Mouse (Mus musculus) left cerebral cortex, adult 6 months (tissue): ENCODE results near the gene Abhd16a. TPM values are rescaled to one million over a fixed set of nuclear protein-coding genes. Genes with fewer than 3 reads are reported as not detected.

Experiments
- long read RNA-seq, 2 experiments: library from polyadenylated mRNA; unstranded; transcript quantifications; one replicate each; pipeline ENCODE4 v2.0.0; 2019 to 2020
- polyA plus RNA-seq: library from polyadenylated mRNA; unstranded; fragments of <200 nt; fragmentation: Nextera tagmentation; gene quantifications from 2 replicates; pipeline ENCODE4 v1.2.3, GENCODE M21; 2021

Gene Abhd16a
- polyA plus RNA-seq = 102 and 121 TPM in 2 replicates
- long read RNA-seq, experiment 1, transcript Abhd16a-201 (20 exons, 1,945 nt) = major isoform, 532 of 634 reads
- long read RNA-seq, experiment 1, partial matches to known transcripts = 19 of 634 reads
- long read RNA-seq, experiment 1, other reads (novel, unspliced or antisense) = 79 of 634 reads
- long read RNA-seq, experiment 2, transcript Abhd16a-201 (20 exons, 1,945 nt) = major isoform, 110 of 171 reads
- long read RNA-seq, experiment 2, partial matches to known transcripts = 45 of 171 reads
- long read RNA-seq, experiment 2, other reads (novel, unspliced or antisense) = 16 of 171 reads

DNA sequence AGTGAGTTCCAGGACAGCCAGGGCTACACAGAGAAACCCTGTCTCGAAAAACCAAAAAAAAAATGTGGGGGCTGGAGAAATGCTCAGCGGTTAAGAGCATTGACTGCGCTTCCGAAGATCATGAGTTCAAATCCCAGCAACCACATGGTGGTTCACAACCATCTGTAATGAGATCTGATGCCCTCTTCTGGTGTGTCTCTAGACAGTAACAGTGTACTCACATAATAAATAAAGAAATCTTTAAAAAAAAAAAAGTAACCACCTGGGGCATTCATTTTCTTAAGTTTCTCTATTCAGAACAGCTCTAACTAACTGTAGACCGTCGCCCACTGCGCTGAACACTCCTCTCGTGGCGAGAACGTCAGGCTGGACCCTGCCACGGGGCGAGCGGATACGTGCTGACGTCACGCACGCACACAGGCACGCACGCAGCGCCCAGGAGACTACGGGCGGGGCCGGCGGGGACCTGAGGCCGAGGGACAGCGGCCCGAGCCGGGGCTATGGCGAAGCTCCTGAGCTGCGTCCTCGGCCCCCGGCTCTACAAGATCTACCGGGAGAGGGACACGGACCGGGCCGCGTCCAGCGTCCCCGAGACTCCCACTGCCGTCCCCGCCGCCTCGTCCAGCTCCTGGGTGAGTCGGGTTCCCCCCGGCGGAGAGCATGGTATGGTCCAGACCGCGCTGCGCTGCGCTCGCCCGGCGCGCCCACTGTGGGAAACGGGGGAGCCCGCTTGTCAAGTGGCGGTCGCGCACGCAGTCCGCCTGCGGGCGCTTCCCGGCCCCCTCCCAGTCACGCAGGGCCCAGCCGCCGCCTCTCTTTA is at the start of gene Abhd16a:
Gene Abhd16a, plus strand, starts transcription at position 439 of the 820 bp plus-strand sequence.

DNA sequence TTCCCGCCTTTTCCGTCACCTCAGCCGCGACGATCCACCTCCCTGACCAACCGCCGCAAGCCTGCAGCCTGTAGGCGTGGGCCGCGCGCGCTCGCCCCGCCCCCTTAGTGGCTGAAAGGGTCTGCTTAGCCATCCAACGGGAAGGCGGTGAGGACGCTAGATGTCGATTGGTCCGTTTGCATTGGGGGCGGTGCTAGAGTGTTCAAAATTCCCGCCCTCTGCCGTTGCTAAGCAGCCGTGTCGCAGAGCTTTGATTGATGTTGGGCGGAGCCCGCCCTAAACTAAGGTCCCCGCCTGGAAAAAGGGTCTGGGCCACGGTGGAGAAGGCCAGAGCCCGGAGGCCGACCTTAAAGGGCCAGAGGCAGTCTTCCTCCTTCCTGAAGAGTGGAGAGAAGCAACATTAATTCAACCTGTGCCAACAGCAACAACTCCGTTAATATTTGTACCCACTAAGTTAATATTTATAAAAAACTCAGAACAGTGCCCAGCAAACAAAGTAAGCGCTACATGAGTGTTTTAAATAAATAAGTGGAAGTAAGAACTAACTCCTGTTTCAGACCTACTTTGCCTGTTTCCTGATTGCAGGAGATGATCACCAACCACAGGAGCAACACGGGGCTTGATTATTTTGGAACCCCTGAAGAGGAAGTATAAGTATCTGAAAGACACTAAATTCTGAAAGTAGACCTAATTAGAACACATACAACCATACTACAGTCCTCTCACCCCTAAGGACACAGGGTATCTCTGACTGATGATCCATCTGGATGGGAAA is 42.2 kb upstream of the Abhd16a start, which contains the start of gene Msh5:
Gene Msh5, minus strand, starts transcription at position 65 of the 775 bp plus-strand sequence.

DNA sequence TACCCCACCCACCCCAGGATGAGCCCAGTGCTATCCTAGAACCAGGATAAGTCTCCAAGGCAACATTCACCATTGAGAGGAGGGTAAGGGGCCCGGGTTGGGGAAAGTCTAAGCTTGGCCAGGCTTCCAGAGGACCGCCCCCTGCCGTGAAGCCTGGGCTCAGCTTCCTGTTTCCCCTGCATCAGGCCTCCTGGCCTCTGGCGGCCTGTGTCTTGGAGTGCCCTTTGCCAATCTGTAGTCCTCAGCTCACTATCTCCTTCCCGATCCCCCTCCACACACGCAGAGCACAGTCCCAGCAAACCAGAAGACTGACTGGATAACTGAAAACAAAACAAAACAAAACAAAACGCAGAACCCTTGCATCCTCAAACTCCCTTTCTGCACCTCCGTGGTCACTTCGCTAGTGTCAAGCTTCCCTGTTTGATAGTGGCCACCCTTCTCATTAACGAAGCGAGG is 39.5 kb upstream of the Abhd16a start, which contains the start of gene Clic1:
Gene Clic1, plus strand, starts transcription at position 406 of the 456 bp plus-strand sequence.

DNA sequence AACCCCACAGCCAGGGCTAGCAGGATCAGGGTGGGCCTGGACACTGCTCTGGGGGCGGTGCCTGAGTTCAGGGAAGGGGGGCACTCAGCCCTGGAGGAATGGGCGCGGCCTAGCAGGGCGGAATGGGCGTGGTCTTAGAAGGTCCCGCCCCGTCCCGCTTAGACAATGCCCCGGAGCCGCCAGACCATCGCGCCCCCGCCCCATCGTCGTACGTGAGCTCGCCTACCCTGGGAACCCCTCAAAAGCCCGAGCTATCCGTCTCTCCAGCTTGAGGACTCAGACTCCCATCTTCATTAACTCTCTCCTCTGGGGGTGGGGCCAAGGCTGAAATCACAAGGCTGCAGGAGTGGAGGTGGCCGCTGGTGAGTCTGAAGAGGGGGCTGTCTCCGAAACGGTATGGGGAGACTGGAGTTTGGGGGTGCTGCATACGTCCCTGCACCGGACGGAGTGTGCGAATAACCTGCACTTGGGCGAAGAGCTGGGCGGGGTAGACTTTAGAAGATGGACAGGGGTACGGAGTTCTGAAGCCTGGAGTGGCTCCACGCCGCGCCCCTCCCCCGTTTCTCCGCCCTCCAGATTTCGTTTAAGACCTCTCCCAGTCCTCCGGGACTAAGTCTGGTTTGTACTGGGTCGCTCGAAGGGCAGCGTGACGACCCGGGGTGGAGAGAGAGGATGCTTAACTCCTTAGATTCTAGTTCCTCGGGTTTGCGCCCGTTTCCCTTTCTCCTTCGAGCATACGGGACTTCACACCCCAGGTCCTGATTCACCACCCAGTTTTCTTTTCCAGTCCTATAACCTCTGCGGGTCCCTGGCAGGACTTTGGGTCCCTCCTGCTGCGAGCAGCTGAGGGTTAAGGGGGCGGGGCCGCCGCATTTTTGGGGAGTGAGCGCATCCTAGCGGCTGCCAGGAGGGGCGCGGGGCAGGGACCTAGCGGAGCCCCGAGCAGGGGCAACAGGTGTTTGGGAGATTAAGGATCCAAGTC is 29.9 kb upstream of the Abhd16a start, which contains the start of gene Ddah2:
Gene Ddah2, plus strand, starts transcription at position 125 of the 982 bp plus-strand sequence.

DNA sequence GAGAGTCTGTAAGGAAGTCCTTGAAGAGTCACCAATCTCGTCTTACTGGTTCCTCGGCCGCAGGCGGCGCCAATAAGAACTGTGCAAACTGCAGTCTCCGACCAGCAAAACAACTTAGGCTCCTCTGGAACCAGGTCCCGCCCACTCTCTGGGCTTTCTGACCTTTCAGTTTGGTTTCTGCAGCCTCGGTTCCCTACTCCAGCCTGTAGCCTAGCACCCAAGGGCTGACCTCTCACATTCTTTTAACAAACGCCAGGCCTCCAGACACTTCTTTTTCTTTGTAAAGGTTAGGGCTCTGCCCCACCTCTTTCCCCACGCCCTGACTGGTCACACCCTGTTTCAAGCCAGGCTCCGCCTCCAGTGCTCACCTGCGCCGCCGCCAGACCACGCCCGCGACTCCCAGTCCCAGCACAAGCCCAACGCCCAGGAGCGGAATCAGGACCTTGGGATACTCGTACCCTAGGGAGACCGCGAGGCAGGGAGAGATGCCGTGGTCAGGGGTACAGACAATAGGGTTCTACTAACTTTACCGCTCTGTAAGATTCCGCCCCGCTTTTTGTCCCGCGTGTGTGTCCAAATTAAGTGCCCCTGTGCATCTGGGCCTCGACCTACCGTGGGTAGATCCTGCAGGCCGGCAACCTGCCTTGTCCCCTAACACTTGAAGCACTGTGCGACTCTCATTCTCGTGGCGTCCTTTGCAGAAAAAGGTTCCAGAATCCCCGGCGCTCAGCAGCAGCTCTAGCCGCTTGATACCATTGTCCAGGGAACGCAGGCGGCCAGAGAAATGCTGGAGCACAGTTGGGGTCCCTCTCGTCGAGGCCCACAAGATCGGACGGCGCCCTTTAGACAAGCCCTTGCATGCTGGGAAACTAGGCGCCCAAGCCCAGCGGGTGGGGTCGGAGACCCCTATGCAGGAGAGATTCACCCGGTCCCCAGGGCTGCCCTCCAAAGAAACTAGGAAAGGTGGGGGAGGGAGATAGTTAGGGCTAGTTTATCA is 23.8 kb upstream of the Abhd16a start, which contains the start of gene Ly6g6c:
Gene Ly6g6c, plus strand, starts transcription at position 438 of the 997 bp plus-strand sequence.

DNA sequence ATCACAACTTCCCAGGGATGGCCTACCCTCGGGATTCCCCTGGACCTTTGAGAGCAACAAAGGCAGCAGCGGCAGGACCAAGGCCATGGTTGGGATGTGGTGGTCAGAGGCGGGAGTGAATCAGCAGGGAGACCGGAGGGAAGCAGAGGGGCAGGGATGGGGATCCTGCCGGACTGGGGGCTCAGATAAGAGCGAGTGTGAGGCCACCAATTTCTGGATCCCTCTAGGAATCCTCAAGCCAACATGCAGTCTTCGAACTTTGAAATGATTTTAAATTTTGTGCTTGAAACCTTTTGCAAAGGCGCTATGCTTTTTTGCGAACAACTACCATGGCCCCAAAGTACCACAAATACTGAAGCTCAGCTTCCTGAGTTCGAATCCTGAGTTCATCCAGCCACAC is 23.0 kb upstream of the Abhd16a start, which contains the start of gene Mpig6b:
Gene Mpig6b, minus strand, starts transcription at position 101 of the 400 bp plus-strand sequence.

DNA sequence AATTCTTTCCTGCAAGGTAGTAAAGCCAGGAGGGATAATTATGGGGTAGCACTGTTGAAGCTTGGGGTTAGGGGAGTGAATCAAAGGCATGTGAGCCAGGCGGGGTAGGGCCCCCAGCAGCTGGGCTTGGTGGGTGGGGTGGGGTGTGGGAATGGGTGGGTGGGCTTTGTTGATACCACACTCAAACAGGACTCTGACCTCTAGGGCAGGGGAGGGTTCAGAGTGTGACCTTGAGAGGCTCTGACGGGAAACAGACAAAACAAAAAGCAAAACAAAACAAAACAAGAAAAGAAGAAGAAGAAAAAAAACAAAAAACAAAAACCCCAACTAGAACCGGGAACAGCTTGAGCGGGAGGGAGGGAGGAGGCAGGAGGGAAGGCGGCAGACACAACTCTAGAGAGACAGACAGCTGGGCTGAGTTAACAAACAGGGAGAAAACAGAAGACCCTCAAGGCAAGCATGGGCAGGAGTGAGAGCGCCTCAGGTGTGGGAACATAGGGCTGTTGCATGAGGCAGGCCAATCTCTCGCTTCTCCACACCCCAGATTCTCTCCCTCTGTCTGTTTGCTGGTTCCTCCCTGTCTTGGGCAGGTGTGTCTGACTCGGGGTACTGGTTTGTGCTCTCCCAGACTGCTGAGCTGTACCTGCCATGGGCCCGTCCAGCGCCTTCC is 12.4 kb upstream of the Abhd16a start, which contains the start of gene Ly6g6e:
Gene Ly6g6e, plus strand, starts transcription at position 396 of the 670 bp plus-strand sequence.

DNA sequence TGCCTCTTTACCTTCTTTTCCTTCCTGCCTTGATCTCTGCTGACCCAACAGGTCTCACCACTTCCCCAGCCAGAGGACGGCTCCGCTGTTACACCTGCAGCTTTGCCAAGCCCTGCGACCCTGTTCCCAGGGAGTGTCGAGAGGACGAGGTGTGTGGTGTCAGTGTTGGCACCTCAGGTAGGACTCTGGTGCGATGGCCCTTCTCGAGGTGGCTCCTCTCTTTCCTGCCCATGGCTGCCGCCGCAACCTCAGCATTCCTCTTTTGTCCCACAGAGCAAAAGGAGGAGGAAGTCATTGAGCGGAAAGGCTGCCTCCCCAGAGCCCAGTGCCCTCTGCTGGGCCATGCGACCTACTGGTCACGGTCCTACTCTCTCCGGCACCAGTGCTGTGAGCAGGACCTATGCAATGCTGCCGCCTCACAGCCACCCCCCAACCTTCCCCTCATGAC is 11.3 kb upstream of the Abhd16a start, which contains the start of gene Ly6g6d:
Gene Ly6g6d, minus strand, starts transcription at position 280 of the 448 bp plus-strand sequence.

DNA sequence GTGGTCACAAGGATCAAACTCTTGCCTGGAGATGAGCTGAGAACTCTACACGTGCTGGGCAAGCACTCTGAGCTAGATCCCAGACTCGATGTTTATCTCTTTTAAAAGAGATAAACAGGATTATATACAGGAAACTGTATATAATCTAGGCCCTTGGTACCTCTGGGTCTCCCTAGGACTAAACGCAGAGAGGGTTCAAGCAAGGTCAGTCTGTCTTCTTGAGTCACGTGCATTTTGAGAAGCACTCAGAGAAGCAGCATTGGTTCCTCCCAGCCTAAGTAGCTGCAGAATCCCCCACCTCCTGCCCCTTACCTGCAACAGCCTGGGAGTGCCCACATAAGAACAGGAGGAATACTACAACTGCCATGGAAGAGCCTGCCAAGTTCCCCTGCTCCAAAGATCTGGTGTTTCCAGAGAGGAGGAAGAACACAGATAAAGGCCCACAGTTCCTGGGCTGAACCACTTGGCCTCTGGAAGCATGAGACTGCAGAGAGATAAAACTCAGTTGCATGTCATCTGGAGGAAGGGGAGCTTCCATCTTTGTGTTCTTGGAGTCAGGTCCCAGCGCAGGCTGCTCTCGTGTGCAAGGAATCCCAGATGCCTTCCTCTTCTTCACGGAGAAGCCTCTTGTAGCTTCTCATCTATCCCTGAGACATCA is 3.7 kb upstream of the Abhd16a start, which contains the start of gene Ly6g6f:
Gene Ly6g6f, minus strand, starts transcription at position 403 of the 658 bp plus-strand sequence.

DNA sequence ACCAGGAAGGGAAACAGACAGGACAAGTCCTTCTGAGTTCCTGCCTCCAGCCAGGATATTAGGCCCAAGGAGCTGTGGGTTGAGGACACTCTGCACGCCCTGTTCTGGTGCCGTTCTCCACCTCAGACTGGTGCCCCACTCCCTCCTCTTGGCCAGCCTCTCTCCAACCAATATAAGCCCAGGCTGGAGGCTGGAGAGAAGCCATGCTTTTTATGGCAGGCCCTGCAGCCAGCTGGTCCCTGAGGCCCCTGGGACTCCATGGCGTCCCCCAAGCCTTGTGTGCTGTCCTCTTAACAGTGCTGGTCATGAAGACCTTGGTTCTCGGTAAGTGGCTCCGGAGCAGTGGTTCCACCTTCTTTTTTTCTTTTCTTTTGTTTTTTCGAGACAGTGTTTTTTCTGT is 19.0 kb downstream of the Abhd16a start, which contains the start of gene Ly6g5c:
Gene Ly6g5c, plus strand, starts transcription at position 183 of the 400 bp plus-strand sequence.

DNA sequence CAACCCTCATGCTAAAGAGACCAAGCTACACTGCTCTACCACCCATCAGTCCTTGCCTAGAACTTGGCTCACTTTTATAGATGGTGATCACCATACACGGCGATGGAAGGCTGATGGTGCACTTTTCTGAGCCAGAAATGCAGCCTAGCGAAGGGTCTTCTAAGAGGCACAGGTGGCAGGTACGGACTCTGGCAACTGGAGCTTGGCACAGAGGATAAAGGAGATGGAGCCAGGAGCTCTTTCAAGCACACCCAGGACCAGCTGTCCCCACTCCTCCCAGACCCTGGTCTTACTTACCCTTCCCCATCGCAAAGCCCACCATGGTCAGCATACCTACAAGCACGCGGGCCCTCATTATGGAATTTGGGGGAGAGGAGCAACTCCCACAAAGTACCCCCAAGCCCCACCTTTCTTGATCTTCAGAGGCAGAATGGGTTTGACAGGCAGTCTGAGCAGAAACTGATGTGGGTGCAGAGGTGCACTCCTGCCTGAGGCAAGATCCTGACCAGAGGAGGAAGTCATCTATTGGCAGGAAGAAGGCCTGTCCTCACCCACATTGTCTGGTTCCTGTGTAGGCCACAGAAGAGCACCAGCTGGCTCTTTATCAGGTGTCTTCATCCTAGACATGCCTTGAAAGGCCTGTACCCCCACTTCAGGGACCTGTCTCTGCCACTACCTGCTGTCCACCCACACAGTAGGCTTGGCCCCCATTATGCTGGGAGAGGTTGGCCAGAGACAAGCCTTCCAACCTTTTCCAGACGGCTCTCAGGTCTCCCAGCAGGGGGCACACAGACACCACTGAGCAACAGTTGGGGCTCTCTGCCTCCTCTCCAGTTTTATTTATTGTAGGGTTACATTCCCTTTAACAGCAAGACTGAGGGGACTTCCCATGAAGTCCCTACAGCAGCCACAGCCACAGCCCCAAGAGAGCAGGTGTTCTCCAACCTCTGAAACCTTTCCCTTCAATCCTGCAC is 26.3 kb downstream of the Abhd16a start, which contains the start of gene Ly6g5b:
Gene Ly6g5b, minus strand, starts transcription at position 383 of the 974 bp plus-strand sequence.

DNA sequence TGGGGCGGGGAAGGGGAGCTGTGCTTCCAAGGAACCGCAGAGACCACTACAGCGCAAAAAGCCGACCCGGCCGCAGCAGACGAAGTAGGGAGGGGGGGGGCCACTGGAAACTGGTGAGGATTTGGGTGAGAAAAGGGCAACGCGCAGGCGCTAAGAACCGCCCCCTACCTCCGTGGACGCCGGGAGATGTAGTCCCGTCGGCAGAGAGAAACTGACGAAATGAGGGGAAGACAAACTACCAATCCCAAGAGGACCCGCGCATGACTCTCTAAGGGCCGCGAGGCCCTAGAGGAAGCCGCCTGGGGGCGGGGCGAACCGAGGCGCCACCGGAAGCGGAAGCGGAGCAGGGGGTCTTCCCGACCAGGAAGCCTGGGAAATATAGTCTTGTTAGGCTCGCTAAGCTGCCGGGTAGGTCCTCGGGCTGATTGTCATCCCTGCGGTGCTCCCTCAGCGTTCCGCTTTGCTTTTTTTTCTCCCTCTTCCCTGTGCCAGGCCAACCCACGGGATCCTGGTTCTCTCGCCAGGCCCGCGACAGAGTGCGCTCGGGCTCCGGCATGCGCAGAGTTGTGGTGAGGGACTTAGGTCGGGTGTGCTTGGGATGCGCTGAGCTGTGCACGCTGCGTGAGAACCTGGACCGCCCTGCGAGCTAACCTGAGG is 32.2 kb downstream of the Abhd16a start, which contains the start of gene Gpank1:
Gene Gpank1, plus strand, starts transcription at position 313 of the 657 bp plus-strand sequence.

DNA sequence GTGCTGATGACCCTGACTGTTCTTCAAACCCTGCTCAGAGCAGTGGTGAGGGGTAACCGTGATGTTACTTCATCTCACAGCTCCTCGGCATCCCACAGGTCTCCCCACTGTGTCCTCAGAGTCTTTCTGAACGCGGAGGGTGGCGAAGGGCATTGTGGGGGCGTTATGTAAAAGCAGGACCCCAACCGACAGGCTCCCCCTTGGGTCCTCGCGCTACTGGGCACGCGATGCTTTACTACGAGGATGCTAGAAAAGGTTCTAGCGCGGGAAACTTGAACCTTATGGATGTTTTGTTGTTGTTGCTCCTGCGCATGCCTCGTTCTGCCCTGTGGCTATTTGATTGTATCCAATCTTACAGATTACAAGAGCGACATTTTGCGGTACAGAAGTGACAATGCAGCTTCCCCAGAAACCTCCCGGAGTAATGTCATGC is 32.8 kb downstream of the Abhd16a start, which contains the start of gene Csnk2b:
Gene Csnk2b, minus strand, starts transcription at position 183 of the 433 bp plus-strand sequence.

DNA sequence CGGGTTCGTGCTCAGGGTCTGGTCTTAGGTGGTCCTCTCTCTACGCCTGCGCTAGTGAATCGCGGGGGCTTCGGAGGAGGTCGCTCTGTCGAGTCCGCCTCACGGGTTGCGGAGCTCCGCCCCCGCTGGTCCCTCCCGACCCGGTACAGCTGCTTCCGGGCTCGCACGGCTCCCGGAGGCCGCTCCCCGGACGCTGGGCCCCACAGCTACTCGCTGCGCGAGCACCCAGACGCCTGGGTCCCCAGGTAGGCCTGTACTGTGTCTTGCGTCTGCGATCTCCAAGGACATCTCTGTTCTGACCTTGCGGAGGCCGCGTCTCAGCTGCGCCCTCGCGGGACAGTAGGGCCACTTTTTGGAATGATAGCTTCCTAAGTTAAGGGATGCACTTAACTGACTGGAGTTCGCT is 37.1 kb downstream of the Abhd16a start, which contains the start of gene D17H6S53E:
Gene D17H6S53E, plus strand, starts transcription at position 168 of the 406 bp plus-strand sequence.

DNA sequence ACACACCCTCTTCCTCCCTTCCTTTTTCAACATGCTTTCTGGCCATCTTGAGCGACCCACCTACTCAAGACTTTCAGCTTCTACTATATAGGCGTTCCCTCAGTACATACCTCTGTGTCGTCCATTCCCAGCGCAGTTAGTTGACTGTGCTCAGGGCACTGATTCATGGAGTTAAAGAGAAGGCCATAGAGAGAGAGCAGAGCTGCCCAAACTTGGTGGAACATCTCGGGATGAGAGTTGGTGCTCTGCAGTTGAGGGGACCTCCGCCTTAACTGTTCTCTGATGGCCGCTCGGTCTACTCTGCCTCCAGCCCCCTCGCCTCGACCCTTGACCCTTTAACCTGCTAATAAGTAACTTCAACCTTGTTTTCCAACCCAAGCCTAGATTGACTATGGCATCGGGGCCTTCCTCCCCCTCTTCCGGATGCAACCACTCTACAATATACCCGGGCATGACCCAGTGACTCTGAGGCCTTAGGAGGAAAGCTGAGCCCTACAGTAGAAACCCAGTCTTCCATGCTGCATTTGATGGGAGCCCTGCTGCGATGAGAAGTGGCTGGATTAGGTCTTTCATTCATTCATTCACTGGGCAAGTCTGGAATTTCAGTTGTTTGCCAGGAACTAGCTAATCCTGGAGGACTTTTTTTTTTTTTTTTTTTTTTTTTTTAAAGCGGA is 42.6 kb downstream of the Abhd16a start, which contains the start of gene Apom:
Gene Apom, minus strand, starts transcription at position 551 of the 674 bp plus-strand sequence.

